Mouse (Mus musculus): Measurements from ENCODE around the gene Gm49333.
A peak's percentile ranks its signal among the peaks of the same experiment; 100 is the strongest.
"Not testable (repeated sequence)": the region's sequence is repeated elsewhere in the genome, so short reads cannot be mapped to it uniquely, and the experiment has no call there.

Gene Gm49333

GRCm38 (mm10) chr16:20628871-20629391 is 17.5 kb downstream of the Gm49333 start:
- DNase-seq = no peak

GRCm38 (mm10) chr16:20629731-20630634 is 18.6 kb downstream of the Gm49333 start, which contains the start of gene Ece2:
Ece2 (plus strand) TSS chr16:20629828.
- DNase-seq = peak; percentile 8 to 29

- no peak for DNase-seq
Measured at GRCm38 (mm10) chr16:20637410-20637809, 26.0 kb downstream of the Gm49333 start.

GRCm38 (mm10) chr16:20638367-20638766 is 27.0 kb downstream of the Gm49333 start:
- no peak for DNase-seq

GRCm38 (mm10) chr16:20642161-20642560 is 30.8 kb downstream of the Gm49333 start:
- peak; percentile 68 to 79 for DNase-seq

GRCm38 (mm10) chr16:20643911-20644310 is 32.5 kb downstream of the Gm49333 start:
- DNase-seq = no peak

GRCm38 (mm10) chr16:20651076-20651946 is 39.9 kb downstream of the Gm49333 start, which contains the start of gene Psmd2:
Psmd2 (plus strand) TSS chr16:20651652.
- DNase-seq = peak; percentile 97 to 98

GRCm38 (mm10) chr16:20651947-20652310 is 40.5 kb downstream of the Gm49333 start:
- no peak for DNase-seq

GRCm38 (mm10) chr16:20653315-20653714 is 41.9 kb downstream of the Gm49333 start:
- no peak for DNase-seq

- no peak for DNase-seq
Measured at GRCm38 (mm10) chr16:20657661-20658060, 46.3 kb downstream of the Gm49333 start.

GRCm38 (mm10) chr16:20668013-20668412 is 56.6 kb downstream of the Gm49333 start, which contains the start of gene Eif4g1:
Eif4g1 (plus strand) TSS chr16:20668313.
- not testable (repeated sequence) for DNase-seq

- DNase-seq = no peak
Measured at GRCm38 (mm10) chr16:20670291-20670690, 58.9 kb downstream of the Gm49333 start.

GRCm38 (mm10) chr16:20671886-20672285 is 60.5 kb downstream of the Gm49333 start:
- DNase-seq = no peak

- peak; percentile 97 to 99 for DNase-seq
Measured at GRCm38 (mm10) chr16:20672500-20672902, 61.1 kb downstream of the Gm49333 start.

- DNase-seq = peak; percentile 78 to 87
Measured at GRCm38 (mm10) chr16:20672965-20673705, 61.7 kb downstream of the Gm49333 start.

- DNase-seq = peak; percentile 22 to 32
Measured at GRCm38 (mm10) chr16:20673706-20674303, 62.4 kb downstream of the Gm49333 start.

- DNase-seq = no peak
Measured at GRCm38 (mm10) chr16:20675213-20675612, 63.8 kb downstream of the Gm49333 start.

- no peak for DNase-seq
Measured at GRCm38 (mm10) chr16:20676702-20677101, 65.3 kb downstream of the Gm49333 start.

- no peak for DNase-seq
Measured at GRCm38 (mm10) chr16:20677380-20677779, 66.0 kb downstream of the Gm49333 start.

- peak; percentile 86 to 91 for DNase-seq
Measured at GRCm38 (mm10) chr16:20677974-20678675, 66.7 kb downstream of the Gm49333 start.

GRCm38 (mm10) chr16:20690774-20691173 is 79.4 kb downstream of the Gm49333 start:
- no peak for DNase-seq
